Mouse (Mus musculus) frontal cortex, adult 2 months (tissue): ENCODE measurements around the gene Slc7a4. TPM values are rescaled to one million over a fixed set of nuclear protein-coding genes. Genes with fewer than 3 reads are reported as not detected.

Experiments used
- DNase-seq, 2 experiments: peaks; one replicate each; pipeline ENCODE4 v3.0.0; 2022; ENCODE audit warnings: low spot score in 1 of 2; ENCODE audit errors: extremely low spot score in 1 of 2
- polyA plus RNA-seq: library from polyadenylated mRNA; depleted of rRNA; stranded (reverse); fragments of >200 nt; gene quantifications from 2 replicates; pipeline ENCODE4 v1.2.3, GENCODE M21; 2012; rRNA removed

Slc7a4 gene
- polyA plus RNA-seq, 1 experiment = 82.2 TPM

DNA sequence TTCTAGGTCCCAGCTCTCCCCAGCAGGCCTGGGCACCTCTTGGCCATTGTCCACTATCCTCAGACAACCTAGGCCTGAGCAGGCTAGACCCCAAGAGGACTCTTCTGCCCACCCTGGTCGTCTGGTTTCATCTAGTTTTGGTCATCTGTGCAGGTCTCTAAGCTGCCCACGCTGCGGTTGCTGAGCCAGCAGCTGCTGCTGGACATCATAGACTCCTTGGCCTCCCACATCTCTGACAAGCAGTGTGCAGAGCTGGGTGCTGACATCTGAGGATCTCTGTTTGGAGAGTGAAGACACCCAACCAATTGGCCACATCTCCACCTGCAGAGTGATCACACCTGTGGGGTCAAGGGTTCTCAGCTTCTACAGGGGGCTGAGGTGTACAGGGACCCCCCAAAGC is 57.5 kb downstream of the Slc7a4 start:
- no peak for DNase-seq

DNA sequence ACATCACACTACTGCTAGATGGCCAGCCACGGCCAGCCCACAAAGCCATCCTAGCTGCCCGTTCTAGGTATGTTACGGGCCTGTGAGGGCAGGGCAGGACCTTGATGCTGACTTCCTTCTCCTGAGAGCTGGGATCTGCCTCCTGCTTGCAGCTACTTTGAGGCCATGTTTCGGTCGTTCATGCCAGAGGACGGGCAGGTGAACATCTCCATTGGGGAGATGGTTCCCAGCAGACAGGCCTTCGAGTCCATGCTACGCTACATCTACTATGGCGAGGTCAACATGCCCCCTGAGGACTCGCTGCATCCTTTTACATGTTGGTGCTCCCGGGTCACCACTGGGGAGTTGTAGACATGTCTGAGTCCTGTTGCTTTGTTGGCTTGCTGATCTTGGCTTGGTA is 58.9 kb downstream of the Slc7a4 start:
- DNase-seq = no peak

Other genes starting within 250 kb of the Slc7a4 start
- 10.5 and 11.2 TPM in 2 replicates for gene Snap29, start 177.2 kb downstream of the Slc7a4 start, polyA plus RNA-seq
- 305 and 311 TPM in 2 replicates for gene Pi4ka, start 176.9 kb downstream of the Slc7a4 start, polyA plus RNA-seq
- gene Crkl, start 131.2 kb downstream of the Slc7a4 start, polyA plus RNA-seq = 23.0 and 23.1 TPM in 2 replicates
- 144 and 169 TPM in 2 replicates for gene Aifm3, start 93.6 kb downstream of the Slc7a4 start, polyA plus RNA-seq
- 267 and 291 TPM in 2 replicates for gene Lztr1, start 74.5 kb downstream of the Slc7a4 start, polyA plus RNA-seq
- gene Thap7, start 52.1 kb downstream of the Slc7a4 start, polyA plus RNA-seq = 73.0 and 74.7 TPM in 2 replicates
- 0.69 and 0.88 TPM in 2 replicates for gene Lrrc74b, start 22.0 kb downstream of the Slc7a4 start, polyA plus RNA-seq
- 2.6 TPM in 2 replicates for gene P2rx6, start 21.3 kb downstream of the Slc7a4 start, polyA plus RNA-seq
- 164 and 168 TPM in 2 replicates for gene Smpd4, start 36.1 kb upstream of the Slc7a4 start, polyA plus RNA-seq
- gene Ccdc74a, start 63.3 kb upstream of the Slc7a4 start, polyA plus RNA-seq = 31.7 and 43.2 TPM in 2 replicates
- gene Med15, start 149.7 kb upstream of the Slc7a4 start, polyA plus RNA-seq = 74.4 and 77.8 TPM in 2 replicates
- 88.5 and 106 TPM in 2 replicates for gene Klhl22, start 176.4 kb upstream of the Slc7a4 start, polyA plus RNA-seq
- gene Scarf2, start 214.1 kb upstream of the Slc7a4 start, polyA plus RNA-seq = 4.7 and 4.8 TPM in 2 replicates
- gene B830017H08Rik, start 249.9 kb upstream of the Slc7a4 start, polyA plus RNA-seq = 4.0 and 4.1 TPM in 2 replicates